Mouse (Mus musculus) CD4-positive, CD25-positive, alpha-beta regulatory T cell, adult 9 weeks (primary cell): ENCODE measurements around the gene Otud5. TPM values are rescaled to one million over a fixed set of nuclear protein-coding genes. Genes with fewer than 3 reads are reported as not detected.

Experiments used
- polyA plus RNA-seq: library from polyadenylated mRNA; unstranded; fragments of 100-300 nt; shearing (Covaris generic); gene quantifications from one replicate; pipeline ENCODE4 v1.2.1, GENCODE M21; 2017

Gene Otud5
- 16.1 TPM for polyA plus RNA-seq

GRCm38 (mm10) chrX:7841163-7842162 lies at the start of gene Otud5:
Otud5 (plus strand) TSS chrX:7841364.

GRCm38 (mm10) chrX:7821865-7822779 lies 19.0 kb upstream of the Otud5 start, which contains the start of gene Kcnd1:
Kcnd1 (plus strand) TSS chrX:7822289.

GRCm38 (mm10) chrX:7878007-7878419 lies 36.8 kb downstream of the Otud5 start, which contains the start of gene Pim2:
Pim2 (plus strand) TSS chrX:7878262.

GRCm38 (mm10) chrX:7883841-7884567 lies 42.8 kb downstream of the Otud5 start, which contains the start of gene Slc35a2:
Slc35a2 (plus strand) TSS chrX:7884028.

GRCm38 (mm10) chrX:7898880-7899874 lies 58.0 kb downstream of the Otud5 start, which contains the start of the genes Pqbp1 and Timm17b:
Pqbp1 (minus strand) TSS chrX:7899269.
Timm17b (plus strand) TSS chrX:7899357.

GRCm38 (mm10) chrX:7907735-7908134 lies 66.6 kb downstream of the Otud5 start, which contains the start of gene Gm10491:
Gm10491 (minus strand) TSS chrX:7907835.

GRCm38 (mm10) chrX:7909242-7909641 lies 68.1 kb downstream of the Otud5 start, which contains the start of gene Gm10490:
Gm10490 (plus strand) TSS chrX:7909542.

GRCm38 (mm10) chrX:7919601-7920383 lies 78.6 kb downstream of the Otud5 start, which contains the start of gene Pcsk1n:
Pcsk1n (plus strand) TSS chrX:7919822.

Other genes starting within 250 kb of the Otud5 start
- 36.4 TPM for gene Ccdc22, start 235.8 kb upstream of the Otud5 start, polyA plus RNA-seq
- not detected for gene Cacna1f, start 234.3 kb upstream of the Otud5 start, polyA plus RNA-seq
- gene Syp, start 202.9 kb upstream of the Otud5 start, polyA plus RNA-seq: 14.3 TPM
- 37.0 TPM for gene Prickle3, start 184.1 kb upstream of the Otud5 start, polyA plus RNA-seq
- 120 TPM for gene Plp2, start 170.0 kb upstream of the Otud5 start, polyA plus RNA-seq
- gene Magix, start 160.1 kb upstream of the Otud5 start, polyA plus RNA-seq: not detected
- 78.4 TPM for gene Gpkow, start 144.2 kb upstream of the Otud5 start, polyA plus RNA-seq
- 81.1 TPM for gene Wdr45, start 127.0 kb upstream of the Otud5 start, polyA plus RNA-seq
- 1.1 TPM for gene Gm45208, start 119.1 kb upstream of the Otud5 start, polyA plus RNA-seq
- 37.5 TPM for gene Praf2, start 112.9 kb upstream of the Otud5 start, polyA plus RNA-seq
- 0.45 TPM for gene Ccdc120, start 90.5 kb upstream of the Otud5 start, polyA plus RNA-seq
- gene Tfe3, start 78.8 kb upstream of the Otud5 start, polyA plus RNA-seq: 43.5 TPM
- 122 TPM for gene Gripap1, start 51.6 kb upstream of the Otud5 start, polyA plus RNA-seq
- 1.3 TPM for gene Kcnd1, start 19.1 kb upstream of the Otud5 start, polyA plus RNA-seq
- gene Pim2, start 36.9 kb downstream of the Otud5 start, polyA plus RNA-seq: 61.9 TPM
- gene Slc35a2, start 42.7 kb downstream of the Otud5 start, polyA plus RNA-seq: 45.5 TPM
- gene Pqbp1, start 57.9 kb downstream of the Otud5 start, polyA plus RNA-seq: 174 TPM
- 174 TPM for gene Timm17b, start 58.0 kb downstream of the Otud5 start, polyA plus RNA-seq
- not detected for gene Gm10491, start 66.5 kb downstream of the Otud5 start, polyA plus RNA-seq
- gene Gm10490, start 68.2 kb downstream of the Otud5 start, polyA plus RNA-seq: not detected
- not detected for gene Pcsk1n, start 78.5 kb downstream of the Otud5 start, polyA plus RNA-seq
- gene Eras, start 87.2 kb downstream of the Otud5 start, polyA plus RNA-seq: not detected
- gene Hdac6, start 106.5 kb downstream of the Otud5 start, polyA plus RNA-seq: 21.7 TPM
- gene Gata1, start 136.7 kb downstream of the Otud5 start, polyA plus RNA-seq: 49.0 TPM
- gene Glod5, start 177.1 kb downstream of the Otud5 start, polyA plus RNA-seq: not detected
- 27.3 TPM for gene Suv39h1, start 233.4 kb downstream of the Otud5 start, polyA plus RNA-seq
- gene Was, start 249.1 kb downstream of the Otud5 start, polyA plus RNA-seq: 106 TPM